Mouse (Mus musculus): Measurements from ENCODE around the gene S100a14.

Gene S100a14

DNA sequence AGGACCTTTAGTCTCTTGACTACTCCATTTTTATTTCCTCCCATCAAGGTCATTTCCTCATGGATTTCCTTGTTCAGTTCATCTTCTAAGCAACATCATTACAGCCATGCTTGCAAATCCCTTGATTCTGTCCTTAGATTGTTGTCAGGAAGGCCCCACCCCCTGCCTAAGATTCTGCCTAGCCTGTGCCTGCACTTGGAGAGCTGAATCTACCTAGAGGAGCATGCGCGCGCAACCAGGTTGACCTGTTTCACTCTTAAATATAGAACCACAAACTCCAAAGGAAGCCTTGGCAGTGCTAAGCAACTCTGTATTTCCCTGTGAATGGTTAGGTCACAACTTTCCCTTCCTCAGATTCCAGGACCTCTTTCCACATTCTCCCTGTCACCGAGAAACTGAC, 8.9 kb upstream of the S100a14 start:
- no peak for DNase-seq (ENCODE audit: low spot score)

DNA sequence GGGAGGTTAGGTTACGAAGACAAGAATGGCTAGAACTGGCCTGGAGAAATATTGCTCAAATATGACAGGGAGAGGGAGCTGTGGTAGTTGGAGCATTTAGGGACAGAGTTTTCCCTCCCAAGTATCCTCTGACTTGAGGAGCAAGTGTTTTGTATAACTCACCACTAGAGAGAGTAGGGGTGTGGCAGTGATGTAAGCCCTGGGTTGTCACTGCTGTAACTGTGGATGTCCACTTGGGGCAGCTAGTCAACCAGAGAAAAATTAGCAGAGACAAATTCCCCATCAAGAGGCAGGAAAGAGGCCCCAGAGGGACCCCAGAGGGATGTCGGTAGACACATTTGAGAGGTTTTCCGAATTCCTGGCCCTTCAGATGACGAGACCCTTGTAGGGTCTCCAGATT, 1.2 kb upstream of the S100a14 start:
- no peak for DNase-seq (ENCODE audit: low spot score)

DNA sequence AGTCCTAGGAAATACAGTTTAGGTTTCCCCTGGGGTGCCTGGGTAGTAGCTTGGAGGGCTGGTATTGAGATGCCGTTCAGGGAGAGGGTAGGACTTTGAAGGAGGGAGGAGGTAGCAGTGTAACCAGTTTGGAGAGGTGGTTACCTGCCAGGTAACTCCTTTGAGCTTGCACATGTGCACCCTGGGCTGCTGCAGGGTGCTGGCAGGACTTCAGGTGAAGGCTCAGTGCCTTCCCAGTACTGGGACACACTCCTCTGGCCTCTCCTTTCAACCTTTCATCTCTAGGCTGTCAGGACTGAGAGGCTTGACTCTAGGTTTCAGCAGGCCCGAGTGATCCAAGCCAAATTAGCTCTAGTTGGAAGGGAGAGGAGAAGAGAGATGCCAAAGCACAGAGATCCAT, 580 bp upstream of the S100a14 start:
- DNase-seq (ENCODE audit: low spot score) = no peak

DNA sequence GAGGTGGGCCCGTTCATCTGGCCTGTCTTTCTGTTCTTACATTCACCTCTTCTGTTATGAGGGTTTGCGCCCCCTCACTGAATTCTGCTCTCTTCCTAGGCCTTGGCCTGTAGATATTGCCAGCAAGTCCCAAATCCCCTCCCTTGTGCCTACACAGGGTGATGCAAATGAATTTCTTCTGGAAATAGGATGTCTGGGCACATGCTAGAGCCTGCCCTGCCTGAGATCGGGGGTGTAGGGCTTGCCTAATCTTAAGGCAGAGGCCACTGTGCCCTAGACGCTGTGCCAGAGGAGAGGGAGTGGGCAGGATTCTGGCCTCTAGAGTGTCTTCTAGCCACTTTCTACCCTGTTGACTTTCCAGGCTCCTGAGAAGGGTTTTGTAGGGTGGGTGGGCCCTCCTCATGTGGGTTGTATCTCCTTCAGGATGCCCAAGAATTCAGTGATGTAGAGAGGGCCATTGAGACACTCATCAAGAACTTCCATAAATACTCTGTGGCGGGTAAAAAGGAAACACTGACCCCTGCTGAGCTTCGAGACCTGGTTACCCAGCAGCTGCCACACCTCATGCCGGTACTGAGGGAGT, 726 bp downstream of the S100a14 start:
- no peak for DNase-seq (ENCODE audit: low spot score)

DNA sequence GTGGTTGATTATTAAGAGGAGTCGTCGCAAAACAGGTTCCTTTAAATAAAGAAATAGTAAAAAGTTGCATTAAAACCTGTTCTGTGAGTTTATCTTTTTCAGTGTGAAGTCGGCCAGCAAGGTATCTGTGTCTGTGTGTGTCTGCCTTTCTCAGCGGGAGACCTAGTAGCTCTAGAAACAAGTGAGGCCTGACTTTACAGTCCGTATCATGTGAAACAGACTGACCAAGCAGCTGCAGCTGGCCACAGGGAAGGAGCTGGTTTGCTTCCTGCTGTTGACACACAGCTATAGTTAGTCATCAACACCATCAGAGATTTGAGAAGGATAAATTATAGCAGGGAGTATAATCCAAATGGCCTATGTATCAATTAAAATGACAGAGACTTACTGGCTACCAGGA, 5.1 kb downstream of the S100a14 start:
- DNase-seq (ENCODE audit: low spot score) = no peak

DNA sequence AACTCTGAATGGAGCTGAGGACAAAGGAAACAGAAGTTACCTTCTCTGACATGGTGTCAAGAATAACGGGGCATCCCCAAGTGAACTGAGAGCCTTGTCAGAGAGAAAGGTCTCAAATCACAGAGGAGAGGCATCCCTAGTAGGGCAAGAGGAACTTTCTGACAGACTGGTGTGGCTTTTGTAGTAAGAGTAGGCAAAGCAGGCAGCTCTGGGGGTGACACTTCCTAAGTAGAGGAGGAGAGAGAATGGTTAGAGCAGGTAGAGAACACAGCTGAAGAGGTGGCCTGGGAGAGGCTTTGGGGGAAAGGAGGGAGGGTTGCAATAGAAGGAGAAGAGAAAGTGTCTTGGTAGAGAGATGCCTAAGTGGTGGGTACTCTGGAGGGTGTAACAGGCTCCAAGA, 8.8 kb downstream of the S100a14 start:
- DNase-seq (ENCODE audit: low spot score) = no peak

DNA sequence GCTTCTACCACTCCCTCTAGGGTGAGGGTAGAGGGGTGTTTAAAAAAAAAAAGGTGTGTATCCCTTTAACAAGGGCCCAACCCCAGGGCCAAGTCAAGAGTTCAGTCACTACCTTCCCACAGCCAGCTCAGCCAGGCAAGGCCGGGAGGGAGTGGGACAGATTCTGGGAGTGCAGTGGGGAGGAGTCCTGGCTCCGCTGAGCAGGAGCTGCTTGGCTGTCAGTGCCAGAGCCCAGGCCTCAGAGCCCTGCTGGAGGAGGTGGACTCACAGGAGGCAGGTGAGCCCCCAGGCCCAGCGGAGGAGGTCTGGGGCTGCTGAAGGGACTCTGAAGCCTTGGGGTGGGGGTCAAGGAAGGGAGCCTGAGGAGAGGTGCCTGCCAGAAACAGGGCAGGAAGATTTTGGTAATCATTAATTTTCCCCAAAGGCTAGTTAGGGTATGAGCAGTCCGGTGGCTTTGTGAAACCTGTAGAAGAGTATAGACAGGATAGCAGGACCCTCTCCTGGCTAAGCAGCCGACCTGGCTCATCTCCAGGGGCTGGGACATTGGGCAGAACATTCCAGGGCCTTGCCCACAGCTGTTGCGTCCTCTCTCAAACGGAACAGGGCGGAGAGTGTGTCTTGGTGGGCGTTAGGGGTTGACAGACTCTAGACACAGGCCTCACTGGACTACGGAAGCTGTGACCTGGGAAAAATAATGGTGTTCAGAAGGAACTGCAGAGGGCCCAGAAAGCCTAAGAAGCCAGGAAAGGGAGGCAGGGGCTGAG, 10.7 kb downstream of the S100a14 start, which contains the start of gene S100a16:
S100a16 (plus strand) TSS at position 114 of the 764 bp plus-strand sequence.
- DNase-seq (ENCODE audit: low spot score) = peak; percentile 67

DNA sequence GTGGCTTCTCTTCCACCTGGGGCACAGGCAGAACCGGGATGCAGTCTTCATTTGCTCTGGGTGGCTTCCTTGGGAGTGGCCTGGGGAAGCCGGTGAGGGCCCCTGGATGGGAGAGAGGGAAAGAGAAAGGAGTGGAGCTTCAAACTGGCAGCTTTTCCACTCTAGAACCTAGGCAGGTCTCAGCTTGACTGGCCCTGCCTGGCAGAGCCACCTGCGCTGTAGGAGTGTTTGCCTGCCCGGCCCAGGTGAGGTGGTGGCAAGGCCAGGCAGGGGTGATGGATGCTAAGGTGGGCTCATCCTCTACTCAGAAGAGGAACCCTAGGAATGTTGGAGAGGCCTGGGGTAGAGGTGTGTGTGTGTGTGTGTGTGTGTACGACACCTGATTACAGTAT, 11.2 kb downstream of the S100a14 start:
- no peak for DNase-seq (ENCODE audit: low spot score)

DNA sequence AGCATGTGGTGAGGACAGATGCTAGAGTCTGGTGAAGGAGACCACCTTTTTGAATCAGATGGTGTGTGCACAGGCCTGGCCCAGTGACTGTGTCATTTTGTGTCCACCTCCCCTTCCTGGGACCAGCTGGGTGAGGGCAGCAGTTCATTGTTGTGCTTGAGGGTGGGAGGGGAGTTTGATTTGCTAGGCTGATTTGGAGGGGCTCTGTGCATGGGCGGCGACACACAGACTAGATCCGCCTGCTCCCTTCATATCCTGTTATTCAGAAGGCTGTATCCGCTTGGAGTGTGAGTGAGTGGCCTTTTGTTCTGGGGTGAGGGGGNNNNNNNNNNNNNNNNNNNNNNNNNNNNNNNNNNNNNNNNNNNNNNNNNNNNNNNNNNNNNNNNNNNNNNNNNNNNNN, 14.2 kb downstream of the S100a14 start:
- no peak for DNase-seq (ENCODE audit: low spot score)

DNA sequence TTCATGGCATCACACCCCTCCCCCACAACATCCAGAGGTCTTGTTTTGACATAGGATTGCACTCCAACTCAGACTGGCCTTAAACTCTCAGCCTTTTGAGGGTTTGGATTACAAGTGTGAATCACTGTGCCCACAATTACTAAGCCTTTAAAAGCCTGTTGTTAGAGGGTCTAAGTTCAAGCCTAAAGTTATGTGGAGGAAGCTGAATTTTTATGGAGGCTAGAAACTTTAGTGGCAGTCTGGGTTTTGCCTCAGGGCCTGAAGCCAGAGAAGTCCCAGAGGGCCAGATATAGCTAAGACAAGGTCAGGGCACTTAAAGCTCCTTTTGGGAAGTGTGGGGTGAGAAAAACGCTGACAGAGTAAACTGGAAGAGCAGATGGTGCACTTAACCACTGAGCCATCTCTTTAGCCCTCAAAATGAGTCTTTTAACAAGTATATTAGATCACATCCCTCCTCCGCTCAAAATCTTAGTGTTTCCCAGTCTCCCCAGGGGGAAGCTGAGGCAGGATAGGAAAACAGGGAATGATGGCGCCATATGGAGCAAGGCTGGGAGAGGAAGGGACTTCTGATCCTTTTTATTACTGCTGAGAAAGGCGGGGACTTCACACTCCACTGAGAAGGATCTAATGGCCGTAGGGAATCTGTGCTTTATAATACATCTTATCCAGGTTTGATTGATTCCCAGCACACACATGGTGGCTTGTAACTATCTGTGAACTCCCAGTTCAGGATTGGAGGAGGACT, 23.2 kb downstream of the S100a14 start:
- no peak for DNase-seq (ENCODE audit: low spot score)

DNA sequence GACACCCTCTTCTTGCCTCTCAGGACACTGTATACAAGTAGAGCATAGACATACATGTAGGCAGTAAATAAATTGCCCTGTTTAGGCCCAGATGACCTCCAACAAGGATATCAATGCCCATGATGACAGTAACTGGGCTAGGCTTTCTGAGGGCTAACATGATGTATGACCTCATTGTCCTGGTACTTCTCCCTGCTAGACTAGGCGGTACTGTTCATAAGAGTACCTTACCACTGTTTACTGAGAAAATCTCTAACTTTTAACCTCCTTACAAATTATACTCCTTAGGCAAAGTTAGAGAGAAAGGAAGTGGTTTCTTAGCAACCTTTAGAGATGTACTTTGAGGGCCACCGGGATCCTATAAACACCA, 23.8 kb downstream of the S100a14 start:
- no peak for DNase-seq (ENCODE audit: low spot score)

DNA sequence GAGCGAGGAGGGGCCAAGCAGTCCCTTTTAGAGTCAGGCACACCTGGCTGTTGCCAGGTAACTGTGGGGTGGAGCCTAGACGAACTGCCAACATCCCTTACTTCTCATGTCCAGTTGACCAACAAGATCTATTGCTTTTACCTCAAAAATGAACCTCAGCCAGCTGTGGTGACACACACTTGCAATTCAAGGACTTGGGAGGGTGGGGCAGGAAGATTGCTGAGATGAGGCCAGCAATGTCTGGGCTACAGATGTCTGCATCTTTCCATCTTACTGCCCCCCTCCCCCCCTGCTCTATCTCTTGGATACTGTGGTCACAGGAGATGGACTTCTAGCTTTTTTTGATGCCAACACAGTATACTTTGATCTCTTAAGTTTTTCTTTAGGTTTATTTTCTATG, 25.6 kb downstream of the S100a14 start:
- DNase-seq (ENCODE audit: low spot score) = no peak

DNA sequence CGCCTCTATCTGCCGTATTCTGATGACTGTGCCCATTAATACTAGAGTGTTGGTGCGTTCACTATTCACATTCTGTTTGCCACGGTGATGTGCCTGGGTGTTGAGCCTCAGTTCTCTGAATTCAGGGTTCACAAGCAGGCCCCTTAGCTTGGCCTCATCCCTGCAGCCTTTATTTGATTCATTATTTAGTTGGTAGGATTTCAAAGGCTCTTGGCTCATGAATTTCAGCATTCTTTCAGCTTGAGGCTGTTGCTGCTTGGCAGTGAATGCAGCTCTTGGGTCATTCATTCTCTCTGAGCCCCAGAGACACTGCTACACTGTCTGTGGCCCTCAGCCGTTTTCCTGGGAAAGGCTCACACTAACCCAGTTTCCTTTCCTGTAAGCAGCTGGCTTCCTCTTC, 29.3 kb downstream of the S100a14 start:
- DNase-seq (ENCODE audit: low spot score) = no peak

DNA sequence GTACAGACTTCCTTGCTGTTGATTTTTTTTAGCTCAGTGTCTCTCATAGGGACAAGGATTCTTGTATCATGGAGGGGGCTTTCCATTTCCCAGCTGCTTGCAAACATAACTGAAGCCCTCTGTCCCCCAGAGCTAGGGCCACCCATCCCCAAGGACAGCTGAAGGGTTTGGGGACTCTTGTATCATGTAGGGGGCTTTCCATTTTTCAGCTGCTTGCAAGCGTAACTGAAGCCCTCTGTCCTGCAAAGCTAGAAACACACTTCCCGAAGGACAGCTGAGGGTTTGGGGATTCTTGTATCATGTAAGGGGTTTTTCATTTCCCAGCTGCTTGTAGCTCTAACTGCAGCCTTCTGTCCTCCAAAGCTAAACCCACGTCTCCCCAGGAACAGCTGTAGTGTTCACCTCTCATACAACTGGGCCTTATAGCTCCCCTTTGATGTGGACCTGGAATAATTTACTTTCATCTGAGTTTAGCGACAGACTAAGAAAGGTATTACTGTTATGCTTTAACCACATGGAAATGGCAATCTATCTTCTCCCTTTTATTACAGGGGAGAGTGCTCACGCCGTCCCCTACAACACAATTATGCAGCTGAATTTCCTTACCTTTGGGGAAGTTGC, 33.5 kb downstream of the S100a14 start, which contains the start of gene S100a3:
S100a3 (plus strand) TSS at position 571 of the 621 bp plus-strand sequence.
- DNase-seq (ENCODE audit: low spot score) = no peak

DNA sequence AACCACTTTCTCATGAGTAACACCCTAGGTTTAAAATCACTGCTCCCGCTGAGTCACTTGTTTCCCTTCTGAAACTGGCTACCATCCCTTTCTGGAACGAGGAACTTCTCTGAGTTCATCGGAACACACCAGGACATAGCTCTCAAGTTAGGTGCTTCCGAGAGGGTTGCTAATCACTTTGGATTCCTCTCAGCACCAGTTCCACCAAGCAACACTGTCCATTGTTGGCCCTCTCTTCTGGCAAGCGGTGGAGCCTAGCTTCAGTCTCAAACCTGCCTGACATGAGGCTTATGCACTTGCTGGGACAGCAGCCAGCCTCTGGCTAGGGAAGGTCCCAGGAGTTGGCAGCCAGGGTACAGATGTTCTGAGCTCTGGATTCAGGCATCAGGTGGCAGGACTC, 48.0 kb downstream of the S100a14 start:
- DNase-seq (ENCODE audit: low spot score) = no peak

DNA sequence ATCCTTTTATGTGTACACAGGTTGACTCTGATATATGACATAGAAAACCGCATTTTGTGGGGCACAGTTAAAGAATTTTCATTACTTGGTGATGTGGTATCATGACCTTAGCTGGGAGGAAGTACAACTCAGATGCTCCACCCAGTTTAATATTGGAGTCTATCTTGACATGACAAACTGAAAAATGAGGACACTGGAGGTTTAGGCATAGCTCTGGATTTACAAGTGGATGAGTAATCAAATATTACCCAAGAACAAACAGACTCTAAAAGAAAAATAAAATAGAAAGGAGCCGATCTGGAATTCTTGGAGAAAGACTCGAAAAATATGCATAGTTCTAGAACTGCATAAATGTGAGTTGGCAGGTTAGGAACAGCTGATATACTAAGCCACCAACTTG, 48.7 kb downstream of the S100a14 start:
- DNase-seq (ENCODE audit: low spot score) = no peak

DNA sequence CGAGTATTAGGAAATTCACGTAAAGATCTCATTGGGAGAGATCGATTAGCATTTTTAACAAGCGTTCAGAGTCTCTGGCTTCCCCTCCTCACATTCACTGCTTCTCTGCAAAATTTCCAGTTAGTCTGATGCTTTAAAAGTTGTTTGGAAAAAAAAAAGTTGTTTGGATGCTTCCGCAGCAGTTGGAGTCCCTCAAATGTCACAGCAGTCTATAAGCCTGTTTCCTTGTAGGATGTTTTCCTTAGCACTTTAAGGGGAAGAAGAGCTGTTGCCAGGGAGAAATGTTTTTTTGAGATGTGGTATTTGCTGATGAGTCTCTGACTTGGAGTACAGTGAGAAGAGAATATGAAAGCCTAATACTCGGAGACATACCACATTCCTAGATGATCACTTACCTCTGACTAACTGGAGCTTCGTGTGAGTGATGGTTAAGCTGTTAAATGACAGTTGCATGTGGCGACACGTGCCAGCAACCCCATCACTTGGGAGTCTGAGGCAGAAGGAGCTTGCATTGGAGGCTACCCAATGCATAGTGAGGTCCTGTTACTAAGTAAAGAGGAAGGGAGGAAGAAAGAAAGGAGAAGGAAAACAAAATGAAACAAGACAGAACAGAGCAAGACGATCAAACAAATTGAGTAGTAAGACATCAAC, 49.8 kb downstream of the S100a14 start:
- DNase-seq (ENCODE audit: low spot score) = no peak
